Mouse (Mus musculus): ENCODE measurements around the gene Hist1h3i.

Hist1h3i gene

GRCm38 (mm10) chr13:21734010-21734905 is 48.9 kb downstream of the Hist1h3i start:
- DNase-seq (ENCODE audit: low spot score), result peak; percentile 78

GRCm38 (mm10) chr13:21733466-21733865 is 49.7 kb downstream of the Hist1h3i start:
- DNase-seq (ENCODE audit: low spot score), result no peak
